Mouse (Mus musculus) gastrocnemius, adult 8-10 months (tissue): ENCODE measurements at regions not wholly inside any gene's neighbourhood (a gene's known extent, or its start where the extent isn't known, plus 50 kb on each side); places are given as distances from the start of the nearest gene placed in this dataset.
A peak's percentile ranks its signal among the peaks of the same experiment; 100 is the strongest.

Source experiments
- DNase-seq, 2 experiments: peaks; one replicate each; pipeline ENCODE4 v3.0.0; 2022; ENCODE audit warnings: low spot score in 2 of 2

GRCm38 (mm10) chr3:148443012-148443411, 547.3 kb downstream of the Adgrl2 start:
- no peak for DNase-seq

GRCm38 (mm10) chr3:148434033-148434432, 556.3 kb downstream of the Adgrl2 start:
- DNase-seq: no peak

GRCm38 (mm10) chr3:148429012-148429865, 561.1 kb downstream of the Adgrl2 start:
- DNase-seq: no peak

- DNase-seq: no peak
Observed at GRCm38 (mm10) chr3:148424089-148424488, 566.3 kb downstream of the Adgrl2 start.

- no peak for DNase-seq
Observed at GRCm38 (mm10) chr3:148423383-148423782, 567.0 kb downstream of the Adgrl2 start.

- DNase-seq: no peak
Observed at GRCm38 (mm10) chr3:148422720-148423119, 567.6 kb downstream of the Adgrl2 start.

- no peak for DNase-seq
Observed at GRCm38 (mm10) chr3:148422205-148422604, 568.1 kb downstream of the Adgrl2 start.

GRCm38 (mm10) chr3:148420303-148420702, 570.1 kb downstream of the Adgrl2 start:
- no peak for DNase-seq

GRCm38 (mm10) chr3:148419462-148420074, 570.8 kb downstream of the Adgrl2 start:
- DNase-seq: no peak

- DNase-seq: no peak
Observed at GRCm38 (mm10) chr3:148418067-148418466, 572.3 kb downstream of the Adgrl2 start.

GRCm38 (mm10) chr3:148415443-148415842, 574.9 kb downstream of the Adgrl2 start:
- no peak for DNase-seq

- no peak for DNase-seq
Observed at GRCm38 (mm10) chr3:148413027-148413426, 577.3 kb downstream of the Adgrl2 start.

GRCm38 (mm10) chr3:148412191-148412590, 578.2 kb downstream of the Adgrl2 start:
- no peak for DNase-seq

- no peak for DNase-seq
Observed at GRCm38 (mm10) chr3:148398349-148398748, 592.0 kb downstream of the Adgrl2 start.

- DNase-seq: no peak
Observed at GRCm38 (mm10) chr3:148387550-148387949, 602.8 kb downstream of the Adgrl2 start.

- no peak for DNase-seq
Observed at GRCm38 (mm10) chr3:148385712-148386111, 604.6 kb downstream of the Adgrl2 start.

GRCm38 (mm10) chr3:148381057-148381456, 609.3 kb downstream of the Adgrl2 start:
- DNase-seq: no peak

GRCm38 (mm10) chr3:148363331-148363730, 627.0 kb downstream of the Adgrl2 start:
- DNase-seq: no peak

- no peak for DNase-seq
Observed at GRCm38 (mm10) chr3:148362453-148362864, 627.9 kb downstream of the Adgrl2 start.

GRCm38 (mm10) chr3:148343633-148344361, 646.6 kb downstream of the Adgrl2 start:
- DNase-seq: peak; percentile 24 to 51

- no peak for DNase-seq
Observed at GRCm38 (mm10) chr3:148343256-148343632, 647.1 kb downstream of the Adgrl2 start.

- no peak for DNase-seq
Observed at GRCm38 (mm10) chr3:148339258-148339657, 651.1 kb downstream of the Adgrl2 start.
